Mouse (Mus musculus): ENCODE results near the gene 4930558C23Rik. TPM values are rescaled to one million over a fixed set of nuclear protein-coding genes. Genes with fewer than 3 reads are reported as not detected.
"Not testable (repeated sequence)": the region's sequence is repeated elsewhere in the genome, so short reads cannot be mapped to it uniquely, and the experiment has no call there.

The 4930558C23Rik gene
- polyA plus RNA-seq (2015; fragmentation: Nextera tagmentation; extraction: Ambion mirVana) = not detected in 2 replicates

GRCm38 (mm10) chr3:95402741-95403140 lies at the start of gene 4930558C23Rik:
Gene 4930558C23Rik, minus strand, starts transcription at chr3:95402841.
- H3K9ac ChIP-seq = no peak within 1 kb of the TSS
- no peaks in the 10 kb centered on the region for H3K27me3 ChIP-seq (replicated peaks)
- ATAC-seq (ENCODE audit: insufficient read depth, low FRiP score, low read depth) = no peak
- H3K4me2 ChIP-seq = no peak within 1 kb of the TSS
- 86% methylated on average over 3 of the region's 3 CpGs for WGBS
- H3K36me3 ChIP-seq = no peaks in the 10 kb centered on the region
- no peak within 1 kb of the TSS for H3K27ac ChIP-seq
- no peaks in the 10 kb centered on the region for H3K9me3 ChIP-seq
- H3K4me1 ChIP-seq = no peaks in the 10 kb centered on the region
- H3K4me3 ChIP-seq (replicated peaks) = no peak within 1 kb of the TSS

- no peak overlapping the region for H3K4me2 ChIP-seq
- H3K27ac ChIP-seq = no peak overlapping the region
- no peak for ATAC-seq (ENCODE audit: insufficient read depth, low FRiP score, low read depth)
- peaks cover 17% of the 10 kb centered on the region; the same call in 1 of the 2 replicates for H3K36me3 ChIP-seq
- H3K27me3 ChIP-seq (replicated peaks) = no peaks in the 10 kb centered on the region
- no peak overlapping the region for H3K4me3 ChIP-seq (replicated peaks)
- H3K9ac ChIP-seq = no peak overlapping the region
- H3K4me1 ChIP-seq = no peaks in the 10 kb centered on the region
- H3K9me3 ChIP-seq = no peaks in the 10 kb centered on the region
- 85% methylated on average over 3 of the region's 3 CpGs for WGBS
These were observed 48.3 kb upstream of the 4930558C23Rik start for GRCm38 (mm10) chr3:95450915-95451314.

- Histone ChIP-seq H3K36me3 (peaks cover 17% of the 10 kb centered on the region; the same call in 1 of the 2 replicates), H3K27ac (no peak overlapping the region), H3K27me3 (replicated peaks) (no peaks in the 10 kb centered on the region), H3K9me3 (no peaks in the 10 kb centered on the region), H3K4me1 (no peaks in the 10 kb centered on the region), H3K4me3 (replicated peaks) (no peak overlapping the region), H3K4me2 (no peak overlapping the region), H3K9ac (no peak overlapping the region)
- no peak for ATAC-seq (ENCODE audit: insufficient read depth, low FRiP score, low read depth)
- WGBS = 61% methylated on average over 1 of the region's 1 CpGs
These were observed 47.8 kb upstream of the 4930558C23Rik start for GRCm38 (mm10) chr3:95450408-95450807.

GRCm38 (mm10) chr3:95445311-95445710 lies 42.7 kb upstream of the 4930558C23Rik start:
- Histone ChIP-seq H3K9me3 (no peaks in the 10 kb centered on the region), H3K9ac (no peak overlapping the region), H3K4me3 (replicated peaks) (no peak overlapping the region), H3K4me2 (no peak overlapping the region), H3K27me3 (replicated peaks) (no peaks in the 10 kb centered on the region), H3K27ac (no peak overlapping the region), H3K36me3 (no peaks in the 10 kb centered on the region), H3K4me1 (no peaks in the 10 kb centered on the region)
- no peak for ATAC-seq (ENCODE audit: insufficient read depth, low FRiP score, low read depth)
- 72% methylated on average over 4 of the region's 4 CpGs for WGBS

- no peak for ATAC-seq (ENCODE audit: insufficient read depth, low FRiP score, low read depth)
- Histone ChIP-seq H3K4me2 (no peak overlapping the region), H3K9ac (no peak overlapping the region), H3K4me1 (no peaks in the 10 kb centered on the region), H3K27me3 (replicated peaks) (no peaks in the 10 kb centered on the region), H3K36me3 (peaks cover 12% of the 10 kb centered on the region; the same call in 1 of the 2 replicates), H3K27ac (no peak overlapping the region), H3K9me3 (no peaks in the 10 kb centered on the region), H3K4me3 (replicated peaks) (no peak overlapping the region)
- WGBS = 85% methylated on average over 5 of the region's 5 CpGs
These were observed 39.9 kb upstream of the 4930558C23Rik start for GRCm38 (mm10) chr3:95442406-95443117.

- Histone ChIP-seq H3K36me3 (peaks cover 16% of the 10 kb centered on the region; the same call in 1 of the 2 replicates), H3K4me1 (no peaks in the 10 kb centered on the region), H3K9ac (no peak overlapping the region), H3K4me3 (replicated peaks) (no peak overlapping the region), H3K27me3 (replicated peaks) (no peaks in the 10 kb centered on the region), H3K27ac (no peak overlapping the region), H3K9me3 (no peaks in the 10 kb centered on the region), H3K4me2 (no peak overlapping the region)
- ATAC-seq (ENCODE audit: insufficient read depth, low FRiP score, low read depth) = no peak
These were observed 37.0 kb upstream of the 4930558C23Rik start for GRCm38 (mm10) chr3:95439670-95440069.

GRCm38 (mm10) chr3:95438636-95439035 lies 36.0 kb upstream of the 4930558C23Rik start:
- WGBS = 95% methylated on average over 4 of the region's 4 CpGs
- H3K9ac ChIP-seq; H3K4me1 ChIP-seq; H3K27me3 ChIP-seq (replicated peaks); H3K9me3 ChIP-seq; ATAC-seq (ENCODE audit: insufficient read depth, low FRiP score, low read depth); H3K4me2 ChIP-seq; H3K4me3 ChIP-seq (replicated peaks); H3K27ac ChIP-seq: not testable (repeated sequence)
- peaks cover 16% of the 10 kb centered on the region; the same call in 1 of the 2 replicates for H3K36me3 ChIP-seq

- H3K27ac ChIP-seq = no peak overlapping the region
- no peak overlapping the region for H3K4me3 ChIP-seq (replicated peaks)
- no peak overlapping the region for H3K9ac ChIP-seq
- H3K4me2 ChIP-seq = peak overlapping the region; percentile 52; the same call in 1 of the 2 replicates
- WGBS = 40% methylated on average over 1 of the region's 1 CpGs
- no peaks in the 10 kb centered on the region for H3K4me1 ChIP-seq
- no peaks in the 10 kb centered on the region for H3K27me3 ChIP-seq (replicated peaks)
- H3K9me3 ChIP-seq = no peaks in the 10 kb centered on the region
- ATAC-seq (ENCODE audit: insufficient read depth, low FRiP score, low read depth) = no peak
- H3K36me3 ChIP-seq = peaks cover 16% of the 10 kb centered on the region; the same call in 1 of the 2 replicates
These were observed 32.9 kb upstream of the 4930558C23Rik start for GRCm38 (mm10) chr3:95435561-95435960.

- Histone ChIP-seq H3K27ac (peak overlapping the region; percentile 65; the same call in 1 of the 2 replicates), H3K4me3 (replicated peaks) (peak overlapping the region; percentile 77), H3K9me3 (no peaks in the 10 kb centered on the region), H3K4me1 (no peaks in the 10 kb centered on the region), H3K9ac (peak overlapping the region; percentile 63), H3K4me2 (peak overlapping the region; percentile 52), H3K27me3 (replicated peaks) (no peaks in the 10 kb centered on the region), H3K36me3 (peaks cover 16% of the 10 kb centered on the region; the same call in 1 of the 2 replicates)
- ATAC-seq (ENCODE audit: insufficient read depth, low FRiP score, low read depth) = no peak
- 2% methylated on average over 7 of the region's 7 CpGs for WGBS
These were observed 32.3 kb upstream of the 4930558C23Rik start for GRCm38 (mm10) chr3:95434983-95435370.

GRCm38 (mm10) chr3:95434136-95434982 lies 31.7 kb upstream of the 4930558C23Rik start, which contains the start of gene Arnt:
Gene Arnt, plus strand, starts transcription at chr3:95434388.
- ATAC-seq (ENCODE audit: insufficient read depth, low FRiP score, low read depth) = peak; percentile 100
- no peaks in the 10 kb centered on the region for H3K4me1 ChIP-seq
- peak within 1 kb of the TSS; percentile 65 for H3K27ac ChIP-seq
- peak within 1 kb of the TSS; percentile 77 for H3K4me3 ChIP-seq (replicated peaks)
- no peaks in the 10 kb centered on the region for H3K27me3 ChIP-seq (replicated peaks)
- under 1% methylated on average over 47 of the region's 47 CpGs for WGBS
- H3K4me2 ChIP-seq = peak within 1 kb of the TSS; percentile 52
- no peaks in the 10 kb centered on the region for H3K9me3 ChIP-seq
- peak within 1 kb of the TSS; percentile 63 for H3K9ac ChIP-seq
- H3K36me3 ChIP-seq = peaks cover 16% of the 10 kb centered on the region; the same call in 1 of the 2 replicates

GRCm38 (mm10) chr3:95433301-95433915 lies 30.8 kb upstream of the 4930558C23Rik start:
- ATAC-seq (ENCODE audit: insufficient read depth, low FRiP score, low read depth) = no peak
- Histone ChIP-seq H3K9ac (no peak overlapping the region), H3K36me3 (0 out of 2 replicates have a peak, but pooled peaks cover 11% of the 10 kb centered on the region), H3K27me3 (replicated peaks) (no peaks in the 10 kb centered on the region), H3K4me1 (no peaks in the 10 kb centered on the region), H3K4me3 (replicated peaks) (peak overlapping the region; percentile 77), H3K4me2 (peak overlapping the region; percentile 52), H3K9me3 (no peaks in the 10 kb centered on the region), H3K27ac (peak overlapping the region; percentile 65; the same call in 1 of the 2 replicates)
- WGBS = 69% methylated on average over 10 of the region's 10 CpGs
